Mouse (Mus musculus) liver, embryonic 13.5 days (tissue): ENCODE measurements around the gene Supt4a. TPM values are rescaled to one million over a fixed set of nuclear protein-coding genes. Genes with fewer than 3 reads are reported as not detected.

ENCODE experiments used
- ATAC-seq: fragments of 200-750 bp; cut with Nextera tagmentation; 2 replicates; pipeline ENCODE4 v1.8.0; 2017; ENCODE audit warnings: low read depth, mild to moderate bottlenecking, moderate number of reproducible peaks, moderate library complexity
- DNase-seq: peaks from one replicate; pipeline ENCODE4 v3.0.0; 2022
- H3K27ac ChIP-seq: fragments of 300-500 bp; sonication (generic); 2 replicates; pipeline ENCODE4 v1.5.1; 2015; ENCODE audit warnings: moderate library complexity, mild to moderate bottlenecking, inconsistent platforms
- H3K27me3 ChIP-seq: fragments of 300-500 bp; sonication (generic); 2 replicates; pipeline ENCODE4 v1.6.1; 2015; ENCODE audit warnings: mild to moderate bottlenecking, inconsistent platforms
- H3K36me3 ChIP-seq: fragments of 300-500 bp; sonication (generic); 2 replicates; pipeline ENCODE4 v1.6.1; 2015; ENCODE audit warnings: mild to moderate bottlenecking, inconsistent platforms
- H3K4me1 ChIP-seq: fragments of 300-500 bp; sonication (generic); replicated peaks from 2 replicates; pipeline ENCODE4 v1.6.1; 2015; ENCODE audit warnings: inconsistent platforms
- H3K4me2 ChIP-seq: fragments of 300-500 bp; sonication (generic); 2 replicates; pipeline ENCODE4 v1.6.1; 2015; ENCODE audit warnings: inconsistent platforms, mild to moderate bottlenecking, moderate library complexity
- H3K4me3 ChIP-seq: fragments of 300-500 bp; sonication (generic); replicated peaks from 2 replicates; pipeline ENCODE4 v1.5.1; 2015; ENCODE audit warnings: mild to moderate bottlenecking, inconsistent platforms
- H3K9ac ChIP-seq: fragments of 300-500 bp; sonication (generic); 2 replicates; pipeline ENCODE4 v1.6.1; 2015; ENCODE audit warnings: mild to moderate bottlenecking, inconsistent platforms
- H3K9me3 ChIP-seq: fragments of 300-500 bp; sonication (generic); replicated peaks from 2 replicates; pipeline ENCODE4 v1.6.1; 2016; ENCODE audit warnings: inconsistent platforms
- WGBS: fragments of 180-500 bp; shearing (Covaris S2); methylation state at CpG from one replicate; pipeline ENCODE4 v1.1.7; 2015; ENCODE audit not compliant: insufficient replicate concordance; 5-methylcytosine and 5-hydroxymethylcytosine counted together
- polyA plus RNA-seq: library from polyadenylated mRNA; unstranded; fragments of >200 nt; fragmentation: Nextera tagmentation; extraction: Ambion mirVana; gene quantifications from 2 replicates; pipeline ENCODE4 v1.2.1, GENCODE M21; 2015

Gene Supt4a
- polyA plus RNA-seq, 1 experiment from 2014 or later, result 233 TPM

DNA sequence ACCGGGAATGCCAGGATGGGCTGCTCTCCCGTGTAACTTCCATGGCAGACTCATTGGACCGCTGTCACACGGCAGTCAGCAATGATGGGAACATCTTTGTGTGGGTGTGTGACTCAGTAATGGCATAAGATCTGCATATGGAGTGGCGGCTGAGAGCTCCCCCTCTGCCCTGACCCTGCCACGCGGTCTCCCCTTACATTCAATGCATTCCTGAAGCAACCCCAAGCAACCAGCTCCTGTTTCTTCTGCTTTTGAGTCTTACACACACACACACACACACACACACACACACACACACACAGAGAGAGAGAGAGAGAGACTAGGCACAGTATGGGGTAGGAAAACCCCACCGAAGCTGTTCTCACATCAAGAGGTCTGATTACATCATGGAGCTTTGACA lies 29.8 kb upstream of the Supt4a start:
- Histone ChIP-seq H3K27me3 (no peaks in the 10 kb centered on the region), H3K4me3 (no peak overlapping the region), H3K27ac (peak overlapping the region; percentile 35; the same call in 1 of the 2 replicates), H3K4me2 (no peak overlapping the region), H3K36me3 (no peaks in the 10 kb centered on the region), H3K4me1 (peaks cover 95% of the 10 kb centered on the region), H3K9ac (no peak overlapping the region), H3K9me3 (no peaks in the 10 kb centered on the region)
- WGBS, result 71% methylated on average over 8 of the region's 8 CpGs
- ATAC-seq (no peak), DNase-seq (no peak)

DNA sequence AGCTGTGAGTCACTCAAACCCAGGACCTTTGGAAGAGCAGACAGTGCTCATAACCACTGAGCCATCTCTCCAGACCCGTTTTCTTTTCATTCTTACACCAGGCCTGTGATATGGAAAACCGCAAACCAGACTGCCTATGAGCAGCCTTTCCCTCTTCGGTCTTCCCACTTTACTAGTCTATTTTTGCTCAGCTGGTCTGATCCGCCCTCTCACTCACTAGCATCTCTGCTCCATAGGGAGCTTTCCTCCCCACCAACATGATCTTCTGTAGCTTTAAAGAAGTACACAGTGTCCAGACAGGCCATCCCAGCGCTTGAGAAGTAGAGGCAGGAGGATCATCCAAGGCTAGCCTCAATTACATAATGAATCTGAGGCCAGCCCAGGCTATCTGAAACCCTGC lies 28.4 kb upstream of the Supt4a start:
- DNase-seq, result no peak
- 73% methylated on average over 5 of the region's 5 CpGs for WGBS

GRCm38 (mm10) chr11:87709513-87710261 lies 27.7 kb upstream of the Supt4a start:
- no peak for DNase-seq
- no peaks in the 10 kb centered on the region for H3K27me3 ChIP-seq
- peak overlapping the region; percentile 62 for H3K4me2 ChIP-seq
- H3K9me3 ChIP-seq, result no peaks in the 10 kb centered on the region
- 11% methylated on average over 21 of the region's 21 CpGs for WGBS
- no peak; the same call in 1 of the 2 replicates for ATAC-seq
- H3K9ac ChIP-seq, result peak overlapping the region; percentile 56
- H3K4me3 ChIP-seq, result peak overlapping the region; percentile 36
- H3K36me3 ChIP-seq, result no peaks in the 10 kb centered on the region
- peaks cover 91% of the 10 kb centered on the region for H3K4me1 ChIP-seq
- peak overlapping the region; percentile 13; the same call in 1 of the 2 replicates for H3K27ac ChIP-seq

More for the DNA sequence above, 28.4 kb upstream of the Supt4a start:
- Histone ChIP-seq H3K36me3 (no peaks in the 10 kb centered on the region), H3K4me2 (peak overlapping the region; percentile 62), H3K9me3 (no peaks in the 10 kb centered on the region), H3K4me1 (peaks cover 91% of the 10 kb centered on the region), H3K9ac (peak overlapping the region; percentile 56), H3K27me3 (no peaks in the 10 kb centered on the region), H3K27ac (peak overlapping the region; percentile 35), H3K4me3 (no peak overlapping the region)
- no peak for ATAC-seq

DNA sequence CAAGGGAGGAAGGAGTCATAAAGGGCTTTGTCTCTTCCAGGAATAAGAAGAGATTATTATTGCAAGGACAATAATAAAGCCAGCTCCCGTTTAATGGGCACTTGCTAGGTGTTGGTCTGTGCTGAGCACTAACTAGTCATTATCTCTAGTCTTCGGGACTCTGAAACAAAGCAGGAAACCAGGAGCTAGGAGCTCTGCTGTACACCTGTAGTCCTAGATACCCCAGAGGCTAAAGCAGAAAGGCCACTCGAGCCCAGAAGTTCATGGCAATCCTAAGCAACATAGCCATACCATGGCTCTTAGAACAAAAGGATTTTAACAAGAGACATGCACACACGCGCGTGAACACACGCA lies 27.1 kb upstream of the Supt4a start:
- 57% methylated on average over 7 of the region's 7 CpGs for WGBS
- Histone ChIP-seq H3K27ac (peak overlapping the region; percentile 13; the same call in 1 of the 2 replicates), H3K9ac (peak overlapping the region; percentile 56), H3K4me1 (peaks cover 89% of the 10 kb centered on the region), H3K4me3 (peak overlapping the region; percentile 36), H3K9me3 (no peaks in the 10 kb centered on the region), H3K36me3 (no peaks in the 10 kb centered on the region), H3K4me2 (peak overlapping the region; percentile 62), H3K27me3 (no peaks in the 10 kb centered on the region)
- ATAC-seq, result no peak
- DNase-seq, result no peak

- Histone ChIP-seq H3K4me3 (no peak overlapping the region), H3K27me3 (no peaks in the 10 kb centered on the region), H3K27ac (peak overlapping the region; percentile 35; the same call in 1 of the 2 replicates), H3K9me3 (no peaks in the 10 kb centered on the region), H3K4me1 (peaks cover 83% of the 10 kb centered on the region), H3K4me2 (no peak overlapping the region), H3K9ac (peak overlapping the region; percentile 23; the same call in 1 of the 2 replicates), H3K36me3 (0 out of 2 replicates have a peak, but pooled peaks cover 3% of the 10 kb centered on the region)
- ATAC-seq (peak; percentile 51), DNase-seq (no peak)
- WGBS, result 15% methylated on average over 4 of the region's 4 CpGs
Observed at GRCm38 (mm10) chr11:87712188-87712587, 25.2 kb upstream of the Supt4a start.

DNA sequence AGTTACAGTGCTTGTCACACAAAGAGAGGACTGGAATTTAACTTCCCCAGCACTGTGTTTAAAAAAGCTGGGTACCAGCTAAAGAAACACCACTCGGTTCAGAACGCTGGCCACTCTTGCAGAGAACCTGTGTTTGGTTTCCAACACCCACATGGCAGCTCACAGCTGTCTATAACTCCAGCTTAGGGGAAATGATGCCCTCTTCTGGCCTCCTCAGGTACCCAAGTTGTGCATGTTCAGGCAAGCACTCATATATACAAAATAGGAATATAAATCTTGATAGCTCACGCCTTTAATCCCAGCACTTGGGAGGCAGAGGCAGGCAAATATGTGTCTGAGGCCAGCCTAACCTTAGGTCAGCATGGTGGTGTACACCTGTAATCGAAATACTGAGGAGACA lies 21.4 kb upstream of the Supt4a start:
- H3K4me3 ChIP-seq, result no peak overlapping the region
- H3K27ac ChIP-seq, result no peak overlapping the region
- ATAC-seq (no peak), DNase-seq (no peak)
- no peak overlapping the region for H3K9ac ChIP-seq
- no peaks in the 10 kb centered on the region for H3K27me3 ChIP-seq
- peaks cover 13% of the 10 kb centered on the region for H3K36me3 ChIP-seq
- no peaks in the 10 kb centered on the region for H3K9me3 ChIP-seq
- H3K4me2 ChIP-seq, result no peak overlapping the region
- H3K4me1 ChIP-seq, result peaks cover 72% of the 10 kb centered on the region
- 75% methylated on average over 4 of the region's 4 CpGs for WGBS

DNA sequence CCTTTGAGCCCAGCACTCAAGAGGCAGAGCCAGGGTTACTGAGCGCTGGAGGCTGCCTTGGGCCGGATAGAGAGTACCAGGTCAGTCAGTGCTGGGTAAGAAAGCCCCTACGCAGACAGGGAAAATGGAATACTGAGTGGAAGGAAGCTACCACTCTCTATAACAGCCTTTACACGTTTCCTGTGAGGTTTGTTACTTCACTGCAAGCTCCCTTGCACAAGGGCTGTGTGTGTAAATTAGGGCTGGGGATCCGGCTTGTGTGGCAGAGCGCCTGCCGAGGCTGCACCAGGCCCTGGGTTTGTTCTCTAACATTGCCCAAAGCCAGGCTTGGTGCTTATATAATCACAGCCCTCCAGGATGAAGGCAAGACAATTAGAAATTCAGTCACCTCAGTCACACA lies 17.8 kb upstream of the Supt4a start:
- H3K27me3 ChIP-seq, result no peaks in the 10 kb centered on the region
- H3K9ac ChIP-seq, result peak overlapping the region; percentile 37; the same call in 1 of the 2 replicates
- peak overlapping the region; percentile 40 for H3K27ac ChIP-seq
- H3K4me3 ChIP-seq, result no peak overlapping the region
- H3K9me3 ChIP-seq, result no peaks in the 10 kb centered on the region
- no peak for DNase-seq
- 64% methylated on average over 7 of the region's 7 CpGs for WGBS
- no peak overlapping the region for H3K4me2 ChIP-seq
- H3K4me1 ChIP-seq, result peaks cover 60% of the 10 kb centered on the region
- H3K36me3 ChIP-seq, result peaks cover 13% of the 10 kb centered on the region
- no peak for ATAC-seq

- H3K27me3 ChIP-seq, result no peaks in the 10 kb centered on the region
- peaks cover 13% of the 10 kb centered on the region for H3K36me3 ChIP-seq
- H3K9me3 ChIP-seq, result no peaks in the 10 kb centered on the region
- no peak overlapping the region for H3K4me2 ChIP-seq
- ATAC-seq (no peak), DNase-seq (no peak)
- peak overlapping the region; percentile 40; the same call in 1 of the 2 replicates for H3K27ac ChIP-seq
- H3K4me3 ChIP-seq, result no peak overlapping the region
- 74% methylated on average over 9 of the region's 9 CpGs for WGBS
- peaks cover 61% of the 10 kb centered on the region for H3K4me1 ChIP-seq
- no peak overlapping the region for H3K9ac ChIP-seq
Observed at GRCm38 (mm10) chr11:87720324-87720723, 17.0 kb upstream of the Supt4a start.

DNA sequence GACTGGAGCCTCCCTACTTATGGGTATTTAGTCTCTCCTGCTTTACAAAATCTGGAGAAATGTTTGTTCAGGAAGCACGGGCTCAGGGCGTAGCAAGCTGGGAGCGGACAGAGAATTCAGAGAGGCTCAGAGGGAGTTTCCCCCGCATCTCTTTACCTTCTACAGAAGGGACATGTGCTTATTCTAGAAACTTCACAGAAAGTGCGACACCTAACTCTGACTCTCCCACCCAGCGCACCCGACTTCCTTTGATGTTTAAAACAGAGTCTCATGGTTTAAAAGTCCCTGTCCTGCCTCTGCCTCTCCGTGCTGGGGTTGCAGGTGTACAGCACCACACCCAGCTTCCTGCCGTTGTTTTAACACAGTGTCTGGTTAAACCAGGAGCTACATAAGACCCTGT lies 16.5 kb upstream of the Supt4a start:
- Histone ChIP-seq H3K4me3 (no peak overlapping the region), H3K9me3 (no peaks in the 10 kb centered on the region), H3K27me3 (no peaks in the 10 kb centered on the region), H3K4me1 (peaks cover 63% of the 10 kb centered on the region), H3K9ac (no peak overlapping the region), H3K27ac (peak overlapping the region; percentile 40; the same call in 1 of the 2 replicates), H3K4me2 (no peak overlapping the region), H3K36me3 (peaks cover 13% of the 10 kb centered on the region)
- no peak for ATAC-seq
- WGBS, result 68% methylated on average over 9 of the region's 9 CpGs
- DNase-seq, result no peak

DNA sequence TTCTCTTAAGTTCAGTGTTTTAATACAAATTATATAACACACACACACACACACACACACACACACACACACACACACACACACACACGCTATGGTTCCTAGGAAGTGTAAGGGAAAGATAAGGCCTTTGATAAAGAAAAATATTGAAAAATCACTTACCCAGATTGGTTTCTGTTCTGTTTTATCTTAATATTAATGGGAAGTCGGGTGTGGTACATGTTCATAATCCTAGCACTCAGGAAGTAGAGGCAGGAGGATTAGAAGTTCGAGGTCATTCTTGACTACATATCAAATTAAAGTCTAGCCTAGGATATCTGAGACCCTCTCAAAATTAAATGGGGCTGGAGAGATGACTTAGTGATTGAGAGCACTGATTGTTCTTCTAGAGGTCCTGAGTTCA lies 15.2 kb upstream of the Supt4a start:
- H3K4me2 ChIP-seq, result no peak overlapping the region
- no peak overlapping the region for H3K27ac ChIP-seq
- no peak for DNase-seq
- 62% methylated on average over 3 of the region's 3 CpGs for WGBS
- H3K9ac ChIP-seq, result no peak overlapping the region
- ATAC-seq, result no peak
- peaks cover 72% of the 10 kb centered on the region for H3K4me1 ChIP-seq
- H3K27me3 ChIP-seq, result no peaks in the 10 kb centered on the region
- no peaks in the 10 kb centered on the region for H3K9me3 ChIP-seq
- H3K36me3 ChIP-seq, result peaks cover 11% of the 10 kb centered on the region
- no peak overlapping the region for H3K4me3 ChIP-seq

DNA sequence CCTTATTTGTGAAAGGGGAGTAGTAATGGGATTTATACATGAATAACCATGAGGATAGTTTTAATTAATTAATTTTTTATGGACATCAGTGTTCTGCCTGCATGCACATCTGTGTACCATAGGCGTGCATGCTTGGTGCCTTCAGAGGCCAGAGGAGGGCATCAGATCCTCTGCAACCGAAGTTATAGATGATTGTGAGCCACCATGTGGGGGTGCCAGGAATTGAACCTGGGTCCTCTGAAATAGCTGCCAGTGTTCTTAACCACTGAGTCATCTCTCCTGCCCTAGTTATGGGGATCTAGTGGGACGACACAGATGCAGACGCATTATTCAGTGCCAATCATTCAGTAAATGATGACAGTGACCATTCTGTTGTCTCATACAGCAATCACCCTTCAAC lies 14.5 kb upstream of the Supt4a start:
- DNase-seq (no peak), ATAC-seq (no peak)
- Histone ChIP-seq H3K4me3 (no peak overlapping the region), H3K4me1 (peaks cover 79% of the 10 kb centered on the region), H3K9ac (no peak overlapping the region), H3K27me3 (no peaks in the 10 kb centered on the region), H3K36me3 (peaks cover 8% of the 10 kb centered on the region), H3K4me2 (no peak overlapping the region), H3K9me3 (no peaks in the 10 kb centered on the region), H3K27ac (no peak overlapping the region)
- 85% methylated on average over 4 of the region's 4 CpGs for WGBS

DNA sequence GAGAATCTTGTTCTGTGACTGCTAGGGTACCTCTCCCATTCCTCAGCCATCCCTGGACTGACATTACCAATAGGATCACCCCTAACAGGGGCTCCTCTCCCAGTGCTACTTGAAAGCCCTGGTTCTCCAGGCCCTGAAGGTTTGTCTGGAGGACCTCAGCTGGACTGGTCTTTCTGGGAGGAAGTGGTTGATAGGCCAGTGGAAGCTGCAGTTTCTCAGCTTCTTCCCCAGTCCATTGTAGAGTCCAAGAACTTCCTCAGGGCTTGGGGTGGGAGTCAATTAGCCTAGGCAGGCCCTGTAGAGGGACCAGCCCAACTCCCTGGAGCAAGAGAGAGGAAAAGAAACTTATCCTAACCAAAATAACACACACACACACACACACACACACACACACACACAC lies 11.8 kb upstream of the Supt4a start:
- peak overlapping the region; percentile 83 for H3K9ac ChIP-seq
- DNase-seq (no peak), ATAC-seq (no peak)
- peaks cover 83% of the 10 kb centered on the region for H3K4me1 ChIP-seq
- H3K4me2 ChIP-seq, result peak overlapping the region; percentile 75
- no peaks in the 10 kb centered on the region for H3K36me3 ChIP-seq
- H3K9me3 ChIP-seq, result no peaks in the 10 kb centered on the region
- H3K4me3 ChIP-seq, result peak overlapping the region; percentile 47
- peak overlapping the region; percentile 99 for H3K27ac ChIP-seq
- no peaks in the 10 kb centered on the region for H3K27me3 ChIP-seq
